Mouse (Mus musculus) liver, adult 2 months (tissue): Measurements from ENCODE around the gene Kif1b. TPM values are rescaled to one million over a fixed set of nuclear protein-coding genes. Genes with fewer than 3 reads are reported as not detected.
"Not testable (repeated sequence)": the region's sequence is repeated elsewhere in the genome, so short reads cannot be mapped to it uniquely, and the experiment has no call there.

ENCODE experiments used
- DNase-seq: peaks from one replicate; pipeline ENCODE4 v3.0.0-alpha.2; 2011; ENCODE audit warnings: low read depth, low spot score; ENCODE audit errors: extremely low read depth
- H3K27ac ChIP-seq: fragments of 200-500 bp; replicated peaks from 2 replicates; pipeline ENCODE4 v1.5.1; 2012; ENCODE audit warnings: low read depth, mild to moderate bottlenecking, control low read depth, inconsistent platforms, low read length; ENCODE audit not compliant: insufficient read depth
- H3K27me3 ChIP-seq: fragments of 200-500 bp; 2 replicates; pipeline ENCODE4 v1.6.1; 2012; ENCODE audit warnings: mild to moderate bottlenecking, moderate library complexity, low read length, inconsistent platforms; ENCODE audit not compliant: control insufficient read depth, insufficient read depth
- H3K36me3 ChIP-seq: fragments of 200-500 bp; 2 replicates; pipeline ENCODE4 v1.6.1; 2012; ENCODE audit warnings: low read length, inconsistent platforms; ENCODE audit not compliant: control insufficient read depth, insufficient read depth
- H3K4me1 ChIP-seq: fragments of 200-500 bp; 2 replicates; pipeline ENCODE4 v1.6.1; 2011; ENCODE audit warnings: low read length; ENCODE audit not compliant: control insufficient read depth, insufficient read depth
- H3K4me3 ChIP-seq: fragments of 200-500 bp; 2 replicates; pipeline ENCODE4 v1.5.1; 2011; ENCODE audit warnings: low read depth, mild to moderate bottlenecking, control low read depth, low read length, moderate library complexity; ENCODE audit not compliant: insufficient read depth
- H3K79me2 ChIP-seq: fragments of 200-500 bp; 2 replicates; pipeline ENCODE4 v1.6.1; 2012; ENCODE audit warnings: inconsistent platforms, mild to moderate bottlenecking, low read length, moderate library complexity; ENCODE audit not compliant: control insufficient read depth, insufficient read depth
- H3K9ac ChIP-seq: fragments of 200-500 bp; 2 replicates; pipeline ENCODE4 v1.6.1; 2012; ENCODE audit warnings: low read depth, mild to moderate bottlenecking, control low read depth, inconsistent platforms, low read length
- CTCF ChIP-seq: fragments of 200-500 bp; IDR thresholded peaks from 2 replicates; pipeline ENCODE4 v1.5.1; 2011; ENCODE audit warnings: low read depth, low read length, control low read depth
- POLR2A ChIP-seq: fragments of 200-500 bp; IDR thresholded peaks from 2 replicates; pipeline ENCODE4 v1.6.1; 2011; ENCODE audit warnings: low read length, control low read depth; ENCODE audit not compliant: insufficient read depth; ENCODE audit errors: extremely low read depth
- WGBS: fragments of 180-500 bp; shearing (Covaris S2); methylation state at CpG from one replicate; pipeline ENCODE4 v1.1.7; 2018; 5-methylcytosine and 5-hydroxymethylcytosine counted together
- polyA plus RNA-seq: library from polyadenylated mRNA; depleted of rRNA; stranded (reverse); fragments of >200 nt; gene quantifications from 2 replicates; pipeline ENCODE4 v1.2.3, GENCODE M21; 2012
- total RNA-seq: library from RNA; depleted of rRNA; stranded (reverse); fragments of >200 nt; gene quantifications from 2 replicates; pipeline ENCODE4 v1.2.3, GENCODE M21; 2014

The Kif1b gene
- total and polyA plus RNA-seq, 2 experiments, result 41.2 to 74.4 TPM

GRCm38 (mm10) chr4:149247156-149247633, 60.3 kb downstream of the Kif1b start:
- no peak for TF ChIP-seq POLR2A
- no peak for TF ChIP-seq CTCF
- peaks cover 74% of the 10 kb centered on the region for H3K36me3 ChIP-seq
- H3K27ac ChIP-seq, result no peak overlapping the region
- H3K4me1 ChIP-seq, result no peaks in the 10 kb centered on the region
- H3K4me3 ChIP-seq, result no peak overlapping the region
- WGBS, result 91% methylated on average over 8 of the region's 8 CpGs
- no peaks in the 10 kb centered on the region; the same call in 1 of the 2 replicates for H3K79me2 ChIP-seq
- no peak overlapping the region for H3K9ac ChIP-seq
- no peak for DNase-seq
- no peaks in the 10 kb centered on the region for H3K27me3 ChIP-seq

- Histone ChIP-seq H3K79me2 (no peaks in the 10 kb centered on the region; the same call in 1 of the 2 replicates), H3K4me1 (no peaks in the 10 kb centered on the region), H3K4me3 (no peak overlapping the region), H3K27ac (no peak overlapping the region), H3K9ac (no peak overlapping the region), H3K27me3 (no peaks in the 10 kb centered on the region), H3K36me3 (peaks cover 74% of the 10 kb centered on the region)
- 86% methylated on average over 7 of the region's 7 CpGs for WGBS
- TF ChIP-seq POLR2A (no peak), CTCF (no peak)
- no peak for DNase-seq
These were observed 60.8 kb downstream of the Kif1b start for GRCm38 (mm10) chr4:149246578-149247155.

DNA sequence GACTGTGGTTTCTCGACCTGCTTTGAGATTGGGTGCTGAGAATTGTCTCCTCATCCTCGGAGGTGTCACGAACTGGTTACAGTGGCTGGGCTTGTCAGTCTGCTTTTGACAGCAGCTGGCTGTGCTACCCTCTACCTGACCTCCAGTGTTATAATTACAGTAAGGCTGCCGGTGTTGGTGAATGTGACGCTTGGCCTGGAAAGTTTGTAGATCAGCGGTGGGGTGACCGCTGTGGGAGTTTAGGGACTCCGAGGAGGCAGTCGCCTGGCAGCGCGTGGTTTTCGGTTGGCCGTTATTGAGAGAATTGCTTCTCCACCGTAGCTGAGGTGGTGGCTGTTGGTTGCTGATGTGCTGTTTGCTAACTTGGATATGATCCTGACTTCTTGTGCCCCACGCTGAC, 70.5 kb downstream of the Kif1b start:
- no peak for DNase-seq
- Histone ChIP-seq H3K27ac (no peak overlapping the region), H3K4me1 (no peaks in the 10 kb centered on the region), H3K4me3 (no peak overlapping the region), H3K9ac (no peak overlapping the region), H3K36me3 (peaks cover 36% of the 10 kb centered on the region), H3K27me3 (no peaks in the 10 kb centered on the region), H3K79me2 (no peaks in the 10 kb centered on the region; the same call in 1 of the 2 replicates)
- WGBS, result 94% methylated on average over 15 of the region's 15 CpGs
- no peak for TF ChIP-seq CTCF
- TF ChIP-seq POLR2A, result no peak

DNA sequence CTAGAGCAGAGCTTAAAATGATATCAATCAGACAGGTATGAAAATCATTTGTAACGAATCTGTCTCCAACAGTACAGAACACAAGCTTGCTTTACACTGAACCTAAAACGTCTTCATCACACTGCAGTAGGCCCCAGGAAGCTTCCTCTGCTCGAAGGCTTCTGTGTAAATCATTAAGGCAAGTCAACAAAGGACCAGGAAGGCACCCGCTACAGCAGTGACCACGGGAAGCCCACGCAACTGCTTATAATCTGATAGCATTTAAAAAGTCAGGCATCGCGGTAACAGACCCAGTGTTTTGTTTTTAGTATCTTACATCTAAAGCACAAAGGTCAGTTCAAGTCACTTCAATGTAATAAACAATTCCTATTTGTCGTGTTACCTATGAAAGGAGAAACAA, 73.6 kb downstream of the Kif1b start:
- Histone ChIP-seq H3K27me3 (no peaks in the 10 kb centered on the region), H3K27ac (no peak overlapping the region), H3K79me2 (peaks cover 2% of the 10 kb centered on the region; the same call in 1 of the 2 replicates), H3K4me3 (no peak overlapping the region), H3K4me1 (no peaks in the 10 kb centered on the region), H3K9ac (no peak overlapping the region), H3K36me3 (peaks cover 34% of the 10 kb centered on the region)
- TF ChIP-seq CTCF, result no peak
- no peak for TF ChIP-seq POLR2A
- no peak for DNase-seq
- WGBS, result 39% methylated on average over 9 of the region's 9 CpGs

GRCm38 (mm10) chr4:149228682-149229081, 78.8 kb downstream of the Kif1b start:
- H3K27ac ChIP-seq, H3K27me3 ChIP-seq, DNase-seq, H3K9ac ChIP-seq, H3K79me2 ChIP-seq, H3K4me3 ChIP-seq, H3K4me1 ChIP-seq: not testable (repeated sequence)
- WGBS, result 95% methylated on average over 3 of the region's 3 CpGs
- H3K36me3 ChIP-seq, result peaks cover 32% of the 10 kb centered on the region

GRCm38 (mm10) chr4:149228256-149228655, 79.2 kb downstream of the Kif1b start:
- WGBS, result 94% methylated on average over 3 of the region's 3 CpGs
- TF ChIP-seq POLR2A (no peak), CTCF (no peak)

More at GRCm38 (mm10) chr4:149228256-149228655, 79.2 kb downstream of the Kif1b start:
- Histone ChIP-seq H3K4me3 (no peak overlapping the region), H3K27ac (no peak overlapping the region), H3K9ac (no peak overlapping the region), H3K36me3 (peaks cover 33% of the 10 kb centered on the region), H3K4me1 (no peaks in the 10 kb centered on the region), H3K79me2 (0 out of 2 replicates have a peak, but pooled peaks cover 2% of the 10 kb centered on the region), H3K27me3 (no peaks in the 10 kb centered on the region)
- DNase-seq, result no peak
